Mouse (Mus musculus) liver, embryonic 14.5 days (tissue): Measurements from ENCODE around the gene 2310011J03Rik. TPM values are rescaled to one million over a fixed set of nuclear protein-coding genes. Genes with fewer than 3 reads are reported as not detected.
A peak's percentile ranks its signal among the peaks of the same experiment; 100 is the strongest.

Experiments
- ATAC-seq: fragments of 200-750 bp; cut with Nextera tagmentation; 2 replicates; pipeline ENCODE4 v1.8.0; 2017; ENCODE audit warnings: moderate number of reproducible peaks, mild to moderate bottlenecking, moderate library complexity; ENCODE audit not compliant: insufficient read depth
- DNase-seq, 3 experiments: peaks; one replicate each; pipeline ENCODE4 v3.0.0-alpha.2; 2012 to 2013; ENCODE audit warnings: low read depth in 3 of 3, low spot score in 3 of 3
- H3K27ac ChIP-seq: fragments of 300-500 bp; sonication (generic); 2 replicates; pipeline ENCODE4 v1.5.1; 2014; ENCODE audit warnings: moderate library complexity, mild to moderate bottlenecking, control low read depth, inconsistent platforms
- H3K27me3 ChIP-seq: fragments of 300-500 bp; sonication (generic); 2 replicates; pipeline ENCODE4 v1.6.1; 2014; ENCODE audit warnings: mild to moderate bottlenecking, low read length, moderate library complexity; ENCODE audit not compliant: control insufficient read depth, insufficient read depth
- H3K36me3 ChIP-seq: fragments of 300-500 bp; sonication (generic); replicated peaks from 2 replicates; pipeline ENCODE4 v1.6.1; 2014; ENCODE audit warnings: low read depth; ENCODE audit not compliant: control insufficient read depth, insufficient read depth
- H3K4me1 ChIP-seq, 2 experiments: fragments of 200-500 bp in 1 of 2; fragments of 300-500 bp in 1 of 2; sonication (generic) in 1 of 2; replicated peaks; 2 replicates each; pipeline ENCODE4 v1.6.1; 2012 to 2014; ENCODE audit warnings: antibody characterized with exemption in 1 of 2, inconsistent platforms in 1 of 2, low read length in 1 of 2; ENCODE audit not compliant: control insufficient read depth in 2 of 2, insufficient read depth in 2 of 2
- H3K4me2 ChIP-seq: fragments of 300-500 bp; sonication (generic); 2 replicates; pipeline ENCODE4 v1.6.1; 2014; ENCODE audit warnings: low read depth, mild to moderate bottlenecking, control low read depth, moderate library complexity
- H3K4me3 ChIP-seq, 2 experiments: fragments of 200-500 bp in 1 of 2; fragments of 300-500 bp in 1 of 2; sonication (generic) in 1 of 2; 2 replicates each; pipeline ENCODE4 v1.5.1; 2012 to 2014; ENCODE audit warnings: low read depth in 2 of 2, low read length in 2 of 2, mild to moderate bottlenecking in 2 of 2, control low read depth in 1 of 2, inconsistent platforms in 1 of 2, moderate library complexity in 1 of 2; ENCODE audit not compliant: insufficient read depth in 1 of 2
- H3K9ac ChIP-seq: fragments of 300-500 bp; sonication (generic); replicated peaks from 2 replicates; pipeline ENCODE4 v1.6.1; 2014; ENCODE audit warnings: mild to moderate bottlenecking, control low read depth, moderate library complexity
- H3K9me3 ChIP-seq: fragments of 300-500 bp; sonication (generic); 2 replicates; pipeline ENCODE4 v1.6.1; 2016; ENCODE audit warnings: low read length, mixed read lengths; ENCODE audit not compliant: control insufficient read depth
- CTCF ChIP-seq: IDR thresholded peaks from 2 replicates; pipeline ENCODE4 v1.5.1; 2016; ENCODE audit warnings: antibody characterized with exemption, low read depth, control low read depth
- EP300 ChIP-seq: IDR thresholded peaks from 2 replicates; pipeline ENCODE4 v1.6.1; 2016; ENCODE audit warnings: antibody characterized with exemption, low read depth
- WGBS: fragments of 180-500 bp; shearing (Covaris S2); extraction: QIAGEN DNeasy Blood & Tissue Kit; methylation state at CpG from one replicate; pipeline ENCODE4 v1.1.7; 2014; ENCODE audit not compliant: insufficient replicate concordance; 5-methylcytosine and 5-hydroxymethylcytosine counted together
- polyA plus RNA-seq, 2 experiments: library from polyadenylated mRNA; depleted of rRNA in 1 of 2; stranded (reverse) in 1 of 2; unstranded in 1 of 2; fragments of >200 nt; fragmentation: Nextera tagmentation in 1 of 2; extraction: Ambion mirVana in 1 of 2; gene quantifications; 2 replicates each; pipeline versions ENCODE4 v1.2.1 to v1.2.3; 2012 to 2014

Gene 2310011J03Rik
- polyA plus RNA-seq, 2 experiments: 24.3 to 29.5 TPM

DNA sequence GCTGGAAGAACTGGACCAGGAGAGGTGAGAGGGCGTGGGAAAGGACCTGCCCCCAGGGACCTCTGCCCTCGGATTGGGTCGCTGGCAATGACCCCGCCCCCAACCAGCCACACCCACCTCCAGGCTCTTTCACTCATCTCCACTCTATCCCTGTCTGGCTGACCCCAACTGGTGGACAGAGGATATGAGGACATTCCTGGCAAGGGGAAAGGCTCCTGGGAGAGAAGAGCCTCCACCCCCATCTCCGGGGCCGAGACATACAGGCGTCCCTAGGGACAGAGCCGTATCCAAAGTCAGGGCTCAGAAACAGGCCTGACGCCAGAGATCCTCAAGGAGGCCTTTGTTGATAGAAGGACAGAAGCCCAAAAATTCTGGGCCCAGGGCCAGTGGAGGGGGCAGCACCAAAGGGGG, 17.9 kb downstream of the 2310011J03Rik start:
- Histone ChIP-seq H3K27ac (no peak overlapping the region), H3K4me2 (no peak overlapping the region), H3K27me3 (peaks cover 76% of the 10 kb centered on the region), H3K9ac (no peak overlapping the region), H3K9me3 (no peaks in the 10 kb centered on the region), H3K4me1 (no peaks in the 10 kb centered on the region), H3K36me3 (no peaks in the 10 kb centered on the region), H3K4me3 (no peak overlapping the region)
- WGBS: 25% methylated on average over 9 of the region's 9 CpGs
- ATAC-seq (peak; percentile 22; the same call in 1 of the 2 replicates), DNase-seq (no peak)
- TF ChIP-seq EP300: no peak
- no peak for TF ChIP-seq CTCF

DNA sequence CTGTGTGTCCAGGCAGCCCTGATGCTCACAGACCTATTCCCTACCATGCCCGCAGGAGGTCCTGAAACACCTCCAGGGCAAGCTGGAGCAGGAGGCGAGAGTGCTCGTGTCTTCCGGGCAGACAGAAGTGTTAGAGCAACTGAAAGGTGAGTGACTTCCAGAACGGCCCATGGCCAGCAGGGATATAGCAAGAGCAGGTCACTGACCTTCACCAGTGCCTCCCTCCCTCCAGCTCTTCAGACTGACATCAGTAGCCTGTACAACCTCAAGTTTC, 18.3 kb downstream of the 2310011J03Rik start:
- Histone ChIP-seq H3K9ac (no peak overlapping the region), H3K36me3 (no peaks in the 10 kb centered on the region), H3K27me3 (peaks cover 80% of the 10 kb centered on the region), H3K27ac (no peak overlapping the region), H3K4me1 (no peaks in the 10 kb centered on the region), H3K4me3 (no peak overlapping the region), H3K4me2 (no peak overlapping the region), H3K9me3 (no peaks in the 10 kb centered on the region)
- WGBS: 58% methylated on average over 5 of the region's 5 CpGs
- DNase-seq (no peak), ATAC-seq (no peak)
- TF ChIP-seq CTCF (no peak), EP300 (no peak)

DNA sequence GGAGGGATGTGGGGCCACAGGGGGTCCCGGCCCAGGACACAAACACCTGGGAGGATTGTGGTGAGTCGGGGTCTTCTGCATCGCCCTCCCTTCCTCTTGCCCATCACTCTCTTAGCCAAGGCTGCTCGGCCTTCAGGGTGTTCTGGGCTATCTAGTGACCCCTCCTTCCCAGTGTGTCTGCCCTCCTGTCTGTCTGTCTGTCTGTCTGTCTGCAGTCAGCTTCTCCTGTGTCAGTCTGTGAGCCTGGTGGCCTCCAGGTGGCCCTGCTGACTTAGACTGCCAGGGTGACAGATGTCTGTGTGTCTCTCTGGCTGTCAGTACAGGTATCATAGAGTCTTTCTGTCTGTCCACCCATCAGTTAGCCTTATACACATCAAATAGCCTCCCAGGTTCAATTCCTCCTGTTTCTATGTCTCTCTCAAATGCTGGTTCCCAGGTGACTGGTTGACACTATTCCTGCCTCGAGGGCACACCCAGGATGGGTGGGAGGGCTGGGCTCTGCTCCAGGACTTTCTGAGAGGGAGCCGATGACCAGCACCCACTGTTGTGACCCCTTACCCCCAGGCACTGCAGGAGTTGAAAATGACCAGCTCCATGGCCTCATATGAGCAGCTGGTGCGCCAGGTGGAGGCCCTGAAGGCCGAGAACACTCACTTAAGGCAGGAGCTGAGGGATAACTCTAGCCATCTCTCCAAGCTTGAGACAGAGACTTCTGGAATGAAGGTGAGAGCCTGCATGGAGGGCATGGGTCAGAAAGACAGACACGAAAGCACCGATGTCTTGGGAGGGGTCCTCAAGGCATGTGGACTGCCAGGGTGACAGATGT, 18.9 kb downstream of the 2310011J03Rik start:
- no peak for TF ChIP-seq CTCF
- TF ChIP-seq EP300: no peak
- H3K27ac ChIP-seq: no peak overlapping the region
- ATAC-seq: no peak
- no peak overlapping the region for H3K4me3 ChIP-seq
- no peaks in the 10 kb centered on the region for H3K36me3 ChIP-seq
- no peaks in the 10 kb centered on the region for H3K9me3 ChIP-seq
- H3K4me2 ChIP-seq: no peak overlapping the region
- WGBS: 55% methylated on average over 10 of the region's 10 CpGs
- H3K9ac ChIP-seq: no peak overlapping the region
- no peak for DNase-seq
- H3K27me3 ChIP-seq: peaks cover 83% of the 10 kb centered on the region
- H3K4me1 ChIP-seq: no peaks in the 10 kb centered on the region

DNA sequence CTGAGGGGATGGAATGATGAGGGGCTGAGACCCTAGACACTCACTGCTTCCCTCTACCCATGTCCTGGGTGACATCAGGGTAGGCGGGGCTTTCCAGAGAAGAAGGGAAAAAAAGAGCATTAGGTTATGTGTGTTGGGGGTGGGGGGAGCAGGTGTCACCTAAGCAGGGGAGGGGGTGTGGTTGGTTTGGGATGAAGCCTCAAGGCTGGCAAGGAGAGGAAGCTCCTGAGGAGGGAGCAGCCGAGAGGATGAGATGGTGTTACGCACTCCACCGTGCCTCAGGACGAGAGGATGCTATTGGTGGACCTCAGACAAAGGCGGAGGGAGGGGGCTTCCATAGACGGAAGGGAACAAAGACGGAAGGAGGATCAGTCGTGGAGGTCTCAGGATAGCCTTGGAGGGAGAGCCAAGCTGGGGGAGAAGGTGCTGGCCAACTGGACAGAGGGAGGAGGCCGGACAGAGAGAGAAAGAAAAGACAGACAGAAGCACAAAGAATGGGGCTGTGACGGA, 19.6 kb downstream of the 2310011J03Rik start:
- no peak for DNase-seq
- no peak for ATAC-seq
- no peak overlapping the region for H3K9ac ChIP-seq
- TF ChIP-seq CTCF (no peak), EP300 (no peak)
- no peak overlapping the region for H3K4me2 ChIP-seq
- H3K9me3 ChIP-seq: no peaks in the 10 kb centered on the region
- H3K4me1 ChIP-seq: peaks cover 2 to 4% of the 10 kb centered on the region in 2 experiments; a peak in 2 of 4 replicates
- peaks cover 79% of the 10 kb centered on the region for H3K27me3 ChIP-seq
- no peak overlapping the region for H3K27ac ChIP-seq
- H3K4me3 ChIP-seq: no peak overlapping the region
- no peaks in the 10 kb centered on the region for H3K36me3 ChIP-seq
- WGBS: 28% methylated on average over 11 of the region's 11 CpGs

DNA sequence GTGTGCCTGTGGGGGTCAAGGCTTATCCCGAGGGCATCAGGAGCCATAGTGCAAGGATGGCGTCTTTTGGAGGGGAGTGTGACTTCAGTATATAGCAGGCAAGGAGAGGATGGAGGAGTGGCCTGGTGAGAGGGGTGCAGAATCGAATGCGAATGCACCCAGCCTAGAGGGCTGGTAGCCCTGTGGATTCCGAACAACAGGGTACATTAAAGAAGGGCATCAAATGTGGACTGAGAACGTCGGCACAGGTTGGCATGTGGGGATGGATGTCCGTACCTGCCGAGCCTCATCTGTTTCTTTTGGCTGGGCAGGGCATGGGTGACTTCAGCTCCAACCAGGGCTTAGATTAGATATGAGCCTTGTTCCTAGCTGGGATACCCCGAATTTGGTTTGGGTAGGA, 20.5 kb downstream of the 2310011J03Rik start:
- Histone ChIP-seq H3K9me3 (no peaks in the 10 kb centered on the region), H3K27me3 (peaks cover 70% of the 10 kb centered on the region), H3K9ac (no peak overlapping the region), H3K4me1 (peaks cover 2 to 5% of the 10 kb centered on the region in 2 experiments; a peak in 2 of 4 replicates), H3K4me3 (no peak overlapping the region), H3K27ac (no peak overlapping the region), H3K4me2 (no peak overlapping the region), H3K36me3 (peaks cover 2% of the 10 kb centered on the region)
- ATAC-seq (no peak), DNase-seq (no peak)
- 40% methylated on average over 10 of the region's 10 CpGs for WGBS
- TF ChIP-seq CTCF (no peak), EP300 (no peak)
